Mouse (Mus musculus) c-Kit-positive CD71-positive TER-119-negative erythroid progenitor cells, embryonic 14.5 days (primary cell): ENCODE data around the gene Dock7.

Experiments
- DNase-seq: peaks from one replicate; pipeline ENCODE4 v3.0.0-alpha.2; 2013; ENCODE audit warnings: low read depth

Gene Dock7

DNA sequence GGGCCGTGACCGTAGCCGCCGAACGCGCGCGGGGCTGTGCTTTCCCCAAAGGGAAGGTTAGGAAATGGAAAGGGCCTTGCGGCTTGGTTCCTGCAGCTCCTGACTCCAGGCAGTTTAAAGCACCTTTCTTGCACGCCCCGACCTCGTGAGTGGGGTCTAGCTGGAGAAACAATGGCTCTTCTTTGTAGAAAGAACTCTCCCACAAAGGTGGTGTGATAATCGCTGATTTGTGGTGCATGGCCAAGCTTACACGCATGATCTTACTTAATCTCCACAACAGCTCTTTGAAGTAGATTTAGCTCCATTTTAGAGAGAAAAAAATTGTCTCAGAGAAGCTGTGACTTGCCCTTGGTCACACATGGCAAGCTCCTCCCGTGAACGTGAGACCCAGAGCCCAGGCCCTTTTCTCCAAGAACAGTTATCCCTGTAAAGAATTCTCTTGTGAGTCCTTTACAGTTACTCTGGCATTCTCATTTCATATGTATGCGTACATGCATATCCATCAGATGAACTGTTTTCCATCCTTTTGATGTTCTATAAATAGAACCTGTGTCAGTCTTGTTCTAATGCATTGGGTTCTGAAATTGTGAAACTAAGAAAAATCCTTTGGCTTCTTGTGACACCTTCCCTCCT lies 524 bp upstream of the Dock7 start:
- DNase-seq, result no peak

DNA sequence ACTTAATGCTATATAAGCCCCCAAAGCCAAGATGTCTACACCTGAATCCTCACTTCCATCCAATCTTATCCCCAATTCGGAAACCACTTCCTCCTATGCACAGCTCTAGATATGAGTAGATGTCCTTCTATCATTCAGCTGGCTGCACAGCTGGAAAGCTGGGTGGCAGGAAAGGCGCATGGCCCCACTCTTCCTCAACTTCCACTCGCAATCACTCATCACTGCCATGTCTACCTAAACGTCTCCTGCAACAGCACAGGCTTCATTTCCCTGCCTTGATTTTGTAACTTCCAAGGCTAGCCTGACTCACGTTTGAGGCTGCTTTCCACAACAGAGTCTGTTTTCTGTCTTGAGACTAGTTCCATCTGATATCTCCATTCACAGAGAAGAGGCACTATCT lies 1.7 kb downstream of the Dock7 start:
- DNase-seq, result peak; percentile 22

DNA sequence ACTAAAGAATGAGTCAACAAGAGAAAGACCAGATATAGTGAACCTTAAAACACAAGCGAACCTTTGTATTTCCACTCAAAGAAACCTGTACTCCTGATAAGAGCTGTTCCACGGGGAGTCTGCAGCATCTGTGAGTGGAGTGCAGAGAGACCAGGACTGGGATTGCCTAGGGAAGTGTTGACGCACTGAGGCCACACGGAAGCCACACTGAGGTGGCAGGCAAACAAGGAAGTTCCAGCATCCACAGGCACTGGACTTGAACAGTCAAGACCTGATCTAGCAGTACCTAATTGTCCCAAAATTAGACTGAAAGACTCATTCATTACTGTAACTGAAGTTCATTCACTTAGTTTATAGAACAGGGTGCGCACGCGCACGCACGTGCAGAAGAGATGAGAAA lies 4.9 kb downstream of the Dock7 start:
- no peak for DNase-seq

DNA sequence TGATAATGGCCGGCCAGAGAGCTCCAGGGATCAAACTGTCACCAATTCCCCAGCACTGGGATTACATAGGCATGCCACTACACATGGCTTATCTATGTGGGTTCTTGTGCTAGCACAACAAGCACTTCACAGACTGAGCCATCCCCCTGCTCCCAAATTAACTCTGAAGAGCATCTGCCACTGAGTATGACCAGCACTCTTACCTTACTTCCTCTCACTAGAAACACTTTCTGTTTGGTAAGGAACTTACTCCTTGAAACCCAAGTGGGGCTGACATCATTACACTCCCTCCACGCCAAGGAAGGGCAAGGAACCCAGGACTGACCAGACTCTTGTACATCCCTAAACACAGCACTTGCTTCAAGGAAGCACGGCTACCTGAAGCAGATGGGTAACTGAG lies 9.0 kb downstream of the Dock7 start:
- DNase-seq, result no peak

DNA sequence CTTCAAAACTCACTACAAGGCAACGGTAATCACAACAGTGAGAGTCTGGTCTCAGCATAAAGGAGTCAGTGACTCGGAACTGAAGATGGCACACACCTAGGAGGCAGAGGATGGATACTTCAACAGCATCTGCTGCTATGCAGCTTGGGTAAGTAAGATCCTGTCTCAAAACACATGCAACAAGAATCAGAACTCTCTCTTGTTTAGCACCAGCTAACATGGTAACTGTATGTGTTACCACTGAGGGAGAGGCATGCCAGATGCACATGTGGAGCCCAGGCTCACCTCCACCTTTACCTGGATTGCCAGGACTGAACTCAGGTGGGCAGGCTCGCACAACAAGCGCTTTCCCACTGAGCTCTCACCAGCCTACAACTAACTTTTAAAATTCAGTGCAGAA lies 11.9 kb downstream of the Dock7 start:
- DNase-seq, result no peak

DNA sequence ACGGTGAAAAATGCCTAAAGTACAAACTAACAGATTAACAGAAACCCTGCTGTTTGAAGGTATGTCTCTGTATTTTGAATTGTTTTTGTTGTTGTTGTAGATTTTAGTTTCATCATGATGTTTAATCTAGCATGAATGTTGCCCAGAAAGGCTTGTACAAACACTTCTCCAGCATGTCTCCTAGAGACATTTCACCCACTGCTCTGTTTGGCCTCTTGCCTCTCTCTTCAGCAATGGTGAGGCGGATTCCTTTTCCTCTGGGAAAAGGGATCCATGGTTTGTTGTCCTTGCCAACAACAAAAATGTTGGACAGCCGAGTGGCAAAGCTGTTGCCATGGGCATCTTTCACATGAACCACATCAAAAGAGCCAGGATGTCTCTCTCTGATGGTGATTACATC lies 17.9 kb downstream of the Dock7 start:
- no peak for DNase-seq

DNA sequence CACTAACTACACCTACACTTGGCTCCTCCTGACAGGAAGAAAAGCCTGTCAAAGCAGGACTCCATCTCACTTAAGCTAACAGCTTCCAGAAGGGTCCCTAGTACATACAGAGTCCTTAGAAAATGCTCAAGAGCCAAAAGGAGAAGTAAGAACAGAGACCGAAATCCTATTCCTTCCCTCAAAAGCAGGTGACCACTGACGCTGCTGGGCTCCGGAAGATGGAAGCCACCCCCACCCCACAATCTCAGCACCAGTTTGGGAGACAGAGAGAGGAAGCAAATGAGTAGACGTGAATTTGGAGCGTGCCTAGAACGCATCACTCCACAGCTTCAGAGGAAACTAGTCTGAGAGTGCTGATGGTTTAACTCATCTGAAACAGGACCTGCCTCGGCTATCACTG lies 20.0 kb downstream of the Dock7 start:
- DNase-seq, result no peak

DNA sequence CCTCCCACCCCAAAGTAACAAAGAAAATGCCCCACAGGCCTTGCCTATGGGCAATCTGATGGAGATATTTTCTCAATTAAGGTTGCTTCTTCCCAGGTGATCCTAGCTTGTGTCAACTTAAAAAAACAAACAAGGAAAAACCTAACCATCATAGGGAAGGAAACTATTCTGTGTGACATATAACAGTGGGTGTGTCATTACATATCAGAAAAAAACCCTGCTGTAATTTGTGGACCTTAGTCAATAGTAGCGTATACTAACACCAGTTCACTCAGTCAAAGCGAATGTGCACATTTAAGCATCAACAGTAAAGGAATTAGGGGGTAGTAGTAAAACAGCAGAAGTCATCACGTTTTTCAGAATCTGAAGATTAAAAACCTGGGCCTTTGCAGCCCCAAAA lies 28.9 kb downstream of the Dock7 start:
- DNase-seq, result no peak

DNA sequence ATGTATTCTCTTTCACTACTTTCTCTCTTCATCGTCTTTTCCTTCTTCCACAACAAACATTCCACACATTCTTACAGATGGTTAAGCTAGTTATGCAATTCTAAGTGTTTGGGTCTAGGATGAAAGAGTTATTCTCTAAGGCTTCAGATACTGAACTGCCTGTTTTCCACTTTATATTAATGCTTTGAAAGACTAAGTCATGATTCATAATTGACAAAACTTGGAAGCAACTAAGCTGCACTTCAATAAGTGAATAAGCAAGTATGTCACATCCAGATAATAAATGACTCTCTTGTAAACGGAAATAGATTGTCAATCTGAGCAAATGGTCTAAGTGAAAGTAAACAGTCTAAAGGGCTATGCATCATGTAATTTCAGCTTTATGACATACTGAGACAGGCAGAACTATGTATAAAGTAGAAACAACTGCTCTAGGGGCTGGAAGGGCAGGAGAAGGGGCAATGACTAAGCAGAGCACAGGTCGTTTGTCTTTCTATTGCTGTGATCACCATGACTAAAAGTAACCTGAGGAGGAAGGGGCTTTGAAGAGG lies 29.5 kb downstream of the Dock7 start:
- DNase-seq, result no peak

DNA sequence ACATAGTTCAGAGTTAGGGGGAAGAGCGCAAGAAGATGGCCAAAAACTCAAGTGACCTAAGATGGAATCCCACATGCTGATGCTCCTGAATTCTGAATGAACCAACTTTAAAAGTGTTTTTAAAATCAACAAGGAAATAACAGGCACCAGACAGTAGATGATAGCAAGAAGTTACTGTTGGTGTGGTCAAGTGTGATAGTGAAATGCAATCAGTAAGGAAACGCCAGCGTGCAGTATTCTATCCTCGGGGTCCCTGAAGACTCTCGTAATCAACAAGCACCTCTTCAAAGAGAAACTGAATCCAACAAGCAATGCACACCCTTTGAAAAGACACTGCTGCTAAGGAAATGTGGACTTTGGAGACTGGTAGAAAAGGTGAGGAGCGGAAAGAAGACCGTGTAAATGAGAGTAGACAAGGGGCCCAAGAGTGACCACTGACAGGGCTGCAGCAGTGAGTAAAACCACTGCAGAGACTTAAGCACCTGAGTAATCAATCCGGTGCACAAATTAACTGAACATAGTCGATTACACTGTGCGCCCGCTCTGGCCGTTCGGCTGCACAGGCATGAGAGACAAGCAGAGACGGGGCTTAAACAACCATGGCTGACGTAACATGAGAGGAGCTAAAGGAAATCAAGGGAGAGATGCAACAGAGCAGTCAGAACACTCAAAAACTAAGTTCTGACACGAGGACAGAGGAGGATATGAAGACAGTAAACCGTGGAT lies 32.8 kb downstream of the Dock7 start:
- DNase-seq, result no peak

DNA sequence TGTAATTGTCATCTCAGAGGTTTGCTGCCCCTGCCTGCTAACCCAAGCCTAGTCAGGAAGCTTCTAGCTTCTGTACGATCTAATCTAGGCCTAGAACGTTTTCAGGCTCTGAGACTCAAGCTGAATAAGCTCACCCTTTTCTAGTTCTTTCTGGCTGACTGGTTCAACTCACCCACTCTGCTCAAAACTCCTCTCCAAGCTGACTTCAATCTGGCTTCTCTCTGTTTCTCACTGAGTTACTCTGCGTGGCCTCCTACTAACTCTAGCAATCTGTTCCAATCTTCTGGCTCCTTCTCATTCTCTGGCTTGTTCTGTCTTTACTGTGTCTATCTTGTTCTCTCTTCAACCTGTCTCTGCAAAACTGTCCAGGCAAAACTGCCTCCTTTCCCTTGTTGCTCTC lies 36.9 kb downstream of the Dock7 start:
- no peak for DNase-seq

DNA sequence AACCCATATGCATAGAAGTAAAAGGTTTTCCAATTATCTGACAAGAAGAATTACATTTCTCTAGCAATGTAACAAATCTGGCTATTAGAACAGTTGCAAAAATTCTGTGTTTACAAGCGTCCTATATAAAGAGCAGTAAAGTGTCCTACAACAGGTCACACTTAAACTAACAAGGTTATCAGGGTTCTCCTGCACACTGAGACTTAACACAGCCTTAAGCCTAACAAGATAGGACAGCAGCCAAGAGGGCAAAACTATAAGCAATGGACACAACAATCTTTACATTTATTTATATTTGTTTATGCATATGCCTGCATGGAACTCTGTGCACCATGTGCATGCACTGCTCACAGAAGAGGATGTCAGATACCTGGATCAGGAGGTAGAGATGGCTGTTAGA lies 39.5 kb downstream of the Dock7 start:
- no peak for DNase-seq

DNA sequence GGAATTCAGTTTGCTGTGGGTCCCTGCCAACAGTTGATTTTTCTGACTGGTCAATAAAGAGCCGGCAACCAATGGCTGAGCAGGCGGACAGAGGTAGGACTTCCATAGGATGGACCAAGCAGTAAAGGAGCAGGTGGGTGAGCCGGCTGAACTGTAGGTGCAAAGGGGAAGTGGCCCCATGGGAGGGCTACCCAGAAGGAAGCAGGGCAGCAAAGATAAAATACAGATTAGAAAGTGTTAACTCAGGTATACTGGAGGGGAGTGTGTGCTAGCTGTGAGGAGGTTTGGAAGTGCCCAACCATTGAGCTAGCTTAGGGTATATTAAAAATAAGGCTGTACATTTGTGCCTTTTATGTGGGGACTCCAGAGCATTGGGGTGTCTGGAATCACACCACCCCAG lies 42.7 kb downstream of the Dock7 start:
- DNase-seq, result no peak

DNA sequence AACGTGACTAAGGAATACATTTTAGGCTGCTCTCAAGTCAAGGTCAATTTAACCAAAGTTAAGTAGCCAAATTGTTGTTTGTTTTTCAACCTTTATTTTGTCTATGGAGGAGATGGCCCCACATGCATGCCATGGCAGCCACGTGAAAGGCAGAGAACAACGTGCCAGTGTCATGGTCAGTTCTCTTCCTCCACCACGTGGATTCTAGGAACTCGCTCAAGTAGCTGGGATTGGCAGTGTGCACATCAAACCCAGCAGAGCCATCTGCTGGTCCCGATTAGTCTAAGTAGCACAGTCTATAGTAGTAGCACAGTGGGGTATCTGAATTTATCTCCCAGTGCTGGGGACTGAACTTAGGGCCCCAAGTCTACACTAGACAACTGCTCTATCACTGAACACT lies 51.9 kb downstream of the Dock7 start:
- no peak for DNase-seq

DNA sequence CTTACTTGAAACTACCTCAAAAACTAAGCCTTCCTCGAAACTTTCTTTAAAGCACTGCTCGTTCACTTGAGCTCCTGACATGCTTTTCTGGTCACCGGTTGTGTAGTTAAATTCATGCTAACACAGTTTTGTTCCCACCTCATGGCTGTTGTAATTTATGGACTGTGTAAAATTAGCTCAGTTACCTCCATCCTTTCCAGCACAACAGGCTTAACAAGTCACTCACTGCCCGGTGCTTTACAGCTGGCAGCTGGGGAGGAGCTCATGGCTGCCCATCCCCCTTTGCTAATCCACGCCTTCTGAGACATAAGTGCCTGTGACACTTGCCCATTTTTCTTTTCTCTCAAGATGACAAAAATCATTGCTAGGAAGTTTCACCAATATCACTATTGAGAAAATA lies 56.2 kb downstream of the Dock7 start:
- no peak for DNase-seq

DNA sequence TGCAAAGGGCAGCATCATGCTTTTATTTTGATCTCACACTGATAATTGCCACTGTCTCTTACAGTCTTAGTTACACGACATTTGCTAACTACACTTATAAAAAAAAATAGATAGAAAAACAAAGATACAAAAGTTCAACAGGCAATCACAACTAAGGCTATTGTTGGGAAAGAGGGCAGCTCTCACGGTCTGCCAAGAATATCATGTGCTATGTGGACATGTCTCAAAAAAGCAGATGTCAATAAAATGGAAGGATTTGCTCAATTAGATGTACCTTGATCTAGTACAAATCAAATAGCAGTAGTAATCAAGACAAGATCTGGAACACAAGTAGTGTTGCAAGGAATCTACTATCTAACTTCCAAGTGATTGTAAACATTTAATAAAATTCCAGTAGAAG lies 72.1 kb downstream of the Dock7 start:
- no peak for DNase-seq

DNA sequence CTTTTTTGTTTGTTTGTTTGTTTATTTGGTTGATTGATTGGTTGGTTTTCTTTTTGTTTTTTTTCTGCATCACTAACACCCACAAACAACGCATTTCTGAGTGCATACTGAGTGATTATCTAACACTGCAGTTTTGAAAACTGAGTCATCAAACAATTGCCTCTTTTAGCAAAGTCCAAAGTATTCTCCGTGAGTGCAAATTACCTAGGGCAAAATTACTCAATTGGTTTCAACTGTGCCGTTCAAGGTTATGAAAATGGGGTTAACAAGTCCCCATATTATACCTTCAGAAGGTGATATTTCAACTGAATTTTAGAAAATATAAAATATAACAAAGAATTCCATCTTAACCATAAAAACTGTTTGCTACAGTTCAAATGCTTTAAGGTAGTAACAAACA lies 74.2 kb downstream of the Dock7 start:
- no peak for DNase-seq

DNA sequence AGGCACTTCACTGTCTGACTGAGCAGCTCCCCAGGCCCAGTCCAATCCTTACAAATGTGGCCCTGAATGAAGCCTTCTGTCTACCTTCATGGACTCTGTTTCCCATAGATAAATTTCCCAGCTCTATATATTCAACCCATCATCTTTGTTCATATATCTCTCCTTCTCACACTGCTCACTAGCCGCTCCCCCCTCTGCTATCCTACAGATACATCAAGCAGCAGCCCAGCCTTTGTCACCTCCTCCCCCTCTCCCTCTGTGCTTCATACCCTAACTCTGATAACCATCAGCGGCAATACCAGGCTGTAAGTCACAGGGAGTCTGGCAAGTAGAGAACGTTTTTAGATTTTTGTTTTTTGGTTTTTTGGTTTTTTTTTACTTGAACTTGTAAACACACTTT lies 75.9 kb downstream of the Dock7 start:
- peak; percentile 60 for DNase-seq

DNA sequence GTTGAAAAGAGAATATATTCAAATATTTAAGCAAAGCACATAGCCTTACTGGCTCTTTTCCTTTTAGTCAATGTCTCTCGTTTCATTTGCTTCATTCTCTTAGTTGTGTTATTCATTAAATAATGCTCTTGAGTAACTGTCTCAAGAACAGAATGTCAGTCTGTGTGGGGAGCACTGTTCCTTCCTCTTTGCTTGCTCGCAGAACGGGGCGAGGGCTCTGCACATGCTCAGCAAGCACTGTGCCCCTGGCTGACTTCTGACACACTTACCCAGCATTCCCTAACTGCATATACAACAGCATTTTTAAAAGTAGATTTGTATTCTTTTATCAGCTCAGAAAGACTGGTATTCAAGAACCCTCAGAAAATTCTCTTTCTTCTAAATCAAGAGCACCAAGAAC lies 87.8 kb downstream of the Dock7 start:
- no peak for DNase-seq

DNA sequence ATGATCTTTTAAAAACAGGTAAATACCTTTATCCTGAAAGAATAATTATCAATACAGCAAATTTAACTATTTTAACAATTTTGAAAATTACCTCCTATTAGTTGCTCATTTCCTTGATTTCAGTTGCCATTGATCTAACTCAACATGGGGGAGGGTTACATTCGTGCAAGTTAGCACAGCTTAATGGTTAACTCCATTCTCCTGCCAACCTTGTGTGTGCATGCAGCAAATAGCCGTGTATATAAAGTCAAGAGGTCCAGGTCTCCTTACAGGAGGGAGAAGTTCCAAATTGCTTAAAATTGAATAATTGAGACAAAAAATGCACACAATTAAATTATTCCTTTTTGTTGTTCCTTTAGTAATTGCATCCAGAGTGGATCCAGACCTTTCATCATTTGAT lies 90.0 kb downstream of the Dock7 start, which contains the start of gene Angptl3:
TSS of gene Angptl3 (plus strand) at position 269 of the 400 bp plus-strand sequence.
- no peak for DNase-seq

DNA sequence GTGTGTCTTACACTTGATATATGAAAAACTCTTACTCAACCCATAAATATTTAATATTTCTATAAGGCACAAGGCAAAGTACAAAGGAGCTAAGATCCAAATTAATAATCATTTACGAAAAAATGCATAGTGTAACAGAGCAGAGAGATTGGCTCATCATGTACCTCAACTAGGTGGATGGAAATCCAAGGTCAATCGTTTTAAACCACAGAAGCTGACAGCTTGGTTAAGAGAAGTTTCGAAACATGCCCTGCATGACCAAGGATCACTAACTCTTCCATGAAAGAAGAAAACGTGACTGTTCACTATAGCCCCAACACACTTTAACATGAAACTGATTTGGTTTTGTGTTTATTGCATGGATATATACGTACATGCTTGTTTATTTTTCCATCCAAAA lies 92.3 kb downstream of the Dock7 start:
- no peak for DNase-seq

DNA sequence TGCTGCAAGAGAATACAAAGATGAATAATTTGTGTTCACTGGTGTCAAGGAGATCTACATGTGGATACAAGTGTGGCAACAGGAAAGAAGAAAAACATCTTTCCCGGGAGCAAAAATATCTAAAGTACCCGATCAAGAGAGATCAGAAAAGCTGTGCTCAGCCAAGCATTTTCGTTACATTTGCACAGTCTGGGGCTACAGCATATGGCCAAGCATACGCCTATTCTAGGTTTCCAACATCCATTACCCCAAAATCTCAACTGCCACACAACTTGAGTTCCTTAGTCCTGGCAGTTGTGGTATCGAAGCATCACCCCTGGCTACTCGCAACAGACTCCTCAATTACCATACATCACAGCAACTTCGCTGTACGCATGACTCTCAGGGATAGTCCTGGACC lies 98.5 kb downstream of the Dock7 start:
- no peak for DNase-seq

DNA sequence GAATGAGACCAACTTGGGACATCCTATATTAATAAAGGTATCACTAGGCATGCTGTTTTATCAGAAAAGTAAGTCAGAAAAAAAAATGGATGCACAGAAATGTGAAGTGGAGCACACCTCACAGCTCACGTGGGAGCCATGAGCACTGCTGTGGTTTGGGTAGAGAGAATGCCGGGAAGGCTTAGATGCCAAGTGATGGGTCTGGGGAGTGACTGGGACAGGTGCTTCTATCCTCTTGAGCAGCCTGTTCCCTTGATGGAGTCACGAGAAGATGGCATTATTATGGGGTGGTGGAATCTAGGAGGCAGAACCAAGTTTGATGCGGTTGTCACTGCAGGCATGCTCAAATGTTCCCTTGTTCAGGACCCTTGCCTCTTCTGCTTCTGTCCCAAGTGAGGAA lies 109.7 kb downstream of the Dock7 start:
- no peak for DNase-seq

DNA sequence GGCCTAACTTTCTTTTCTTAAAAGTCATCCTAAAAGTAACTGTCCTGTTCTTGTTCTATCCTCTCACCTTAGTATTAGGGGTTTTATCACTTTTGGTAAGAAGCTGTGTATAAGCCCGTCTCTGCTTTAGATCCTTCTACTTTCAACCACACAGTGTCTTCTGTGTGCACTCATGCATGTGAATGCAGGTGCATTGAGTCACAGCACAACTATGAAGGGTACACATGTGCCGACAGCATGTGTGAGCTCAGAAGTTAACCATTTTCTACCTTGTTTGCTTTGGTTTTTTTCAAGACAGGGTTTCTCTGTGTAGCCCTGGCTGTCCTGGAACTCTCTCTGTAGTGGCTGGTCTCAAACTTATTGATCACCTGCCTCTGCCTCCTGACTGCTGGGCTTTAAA lies 114.4 kb downstream of the Dock7 start:
- DNase-seq, result no peak
